20 mouse cellular contexts compared by ENCODE assay signal in the genomic region with DNA sequence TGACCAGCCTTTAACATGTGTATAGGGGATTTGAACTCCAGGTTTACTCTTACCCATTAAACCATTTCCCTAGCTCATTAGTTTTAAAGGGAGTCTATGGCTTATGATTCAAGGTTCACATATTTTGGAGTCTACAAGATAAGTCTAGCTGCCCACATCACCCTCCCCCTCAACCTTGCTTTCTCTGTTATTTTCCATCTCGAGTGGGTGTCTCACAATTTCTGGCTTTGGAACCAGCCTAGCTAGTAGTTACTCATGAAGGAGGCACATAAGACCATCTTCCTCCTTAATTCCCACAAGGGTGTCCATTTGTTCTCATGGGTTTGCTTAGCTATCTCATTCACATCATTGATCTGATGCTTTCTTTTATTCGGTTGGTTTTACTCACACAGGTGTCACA.
DNase-seq lines count a peak whose midpoint lies in the region; ATAC-seq and TF ChIP-seq lines count a peak whose summit lies in the region.
"Had no signal": no experiment of that assay in that cellular context is flagged by ENCODE, and none has a peak within 500 bp of the region (broad histone marks: within the 10 kb centered on the region; RNA-seq: fewer than 3 reads in every experiment).

No protein-coding gene starts in this region.

- no peak for DNase-seq in frontal cortex, postnatal 36 days (ENCODE audit: low spot score in 2 of 2)
- peak; percentile 27 for DNase-seq in heart, adult 11 months
- no peak for DNase-seq in heart, postnatal 4 days
- DNase-seq in brain, adult 2 months (ENCODE audit: low read depth, low spot score), result peak; percentile 60
- DNase-seq in left cerebral cortex, adult 2 months (ENCODE audit: extremely low spot score in 1 of 2, low spot score in 2 of 2), result no peak
- DNase-seq: adrenal gland, adult 2 months; adrenal gland, adult 8-10 months; adrenal gland, postnatal 10 days; adrenal gland, postnatal 14 days; adrenal gland, postnatal 25 days; adrenal gland, postnatal 36 days; B cell, adult 2 months; cerebellum, adult 11 months; cerebellum, adult 11-12 months; cerebellum, adult 18-20 months; cerebellum, adult 2 months had no signal

- intact Hi-C loops in left cerebral cortex, adult 2 months (cut with DNase I), result no loop called here

- ATAC-seq in frontal cortex, adult (ENCODE audit: low TSS enrichment), result peak; percentile 82
- ATAC-seq: activated CD4-positive, CD25-positive, alpha-beta regulatory T cell, adult 4 months; CD4-positive, CD25-positive, alpha-beta regulatory T cell, adult 4 months; Patski had no signal

- H3K27ac ChIP-seq in left cerebral cortex, adult 2 months, result no peak overlapping the region

- TF ChIP-seq CTCF in left cerebral cortex, adult 2 months (IDR thresholded peaks at IDR 0.05), result no peak

- H3K4me3 ChIP-seq in left cerebral cortex, adult 2 months, result no peak overlapping the region

Comparison
In these comparisons a context has a peak if more than half of its experiments do, and no peak if none do; other contexts are left out.
1. DNase-seq: peak in heart, adult 11 months (single experiment) and brain, adult 2 months (single experiment); none in frontal cortex, postnatal 36 days (0 of 2), heart, postnatal 4 days (single experiment) and left cerebral cortex, adult 2 months (0 of 2).